Mouse (Mus musculus): ENCODE results near the gene Trim34a. TPM values are rescaled to one million over a fixed set of nuclear protein-coding genes. Genes with fewer than 3 reads are reported as not detected.
"Not testable (repeated sequence)": the region's sequence is repeated elsewhere in the genome, so short reads cannot be mapped to it uniquely, and the experiment has no call there.

Trim34a gene
- polyA plus RNA-seq, 1 experiment from 2014 or later, result 0.63 TPM

GRCm38 (mm10) chr7:104240857-104241256 is 3.4 kb upstream of the Trim34a start:
- no peak for DNase-seq (ENCODE audit: low spot score, missing footprints)
- Histone ChIP-seq H3K4me2 (no peak overlapping the region), H3K4me3 (ENCODE audit: low read depth, low read length) (no peak overlapping the region), H3K36me3 (ENCODE audit: control insufficient read depth, insufficient read depth, low read length) (no peaks in the 10 kb centered on the region), H3K27me3 (ENCODE audit: control insufficient read depth, insufficient read depth, low read length) (no peaks in the 10 kb centered on the region), H3K4me1 (ENCODE audit: control insufficient read depth, insufficient read depth, low read length) (no peaks in the 10 kb centered on the region), H3K9ac (ENCODE audit: low read length) (no peak overlapping the region), H3K27ac (ENCODE audit: low read depth, low read length) (no peak overlapping the region), H3K9me3 (ENCODE audit: control insufficient read depth, low read length) (no peaks in the 10 kb centered on the region)
- no peak for ATAC-seq (ENCODE audit: low FRiP score)

- Histone ChIP-seq H3K9me3 (ENCODE audit: control insufficient read depth, low read length) (no peaks in the 10 kb centered on the region), H3K27ac (ENCODE audit: low read depth, low read length) (no peak overlapping the region), H3K27me3 (ENCODE audit: control insufficient read depth, insufficient read depth, low read length) (no peaks in the 10 kb centered on the region), H3K36me3 (ENCODE audit: control insufficient read depth, insufficient read depth, low read length) (no peaks in the 10 kb centered on the region), H3K4me2 (no peak overlapping the region), H3K4me1 (ENCODE audit: control insufficient read depth, insufficient read depth, low read length) (no peaks in the 10 kb centered on the region), H3K9ac (ENCODE audit: low read length) (no peak overlapping the region), H3K4me3 (ENCODE audit: low read depth, low read length) (no peak overlapping the region)
- ATAC-seq (ENCODE audit: low FRiP score) (no peak), DNase-seq (ENCODE audit: low spot score, missing footprints) (no peak)
- WGBS, result 81% methylated on average over 1 of the region's 1 CpGs
These were observed 641 bp upstream of the Trim34a start for GRCm38 (mm10) chr7:104243616-104244015.

GRCm38 (mm10) chr7:104260380-104260779 is 16.1 kb downstream of the Trim34a start:
- DNase-seq (ENCODE audit: low spot score, missing footprints); H3K9me3 ChIP-seq (ENCODE audit: control insufficient read depth, low read length); H3K4me1 ChIP-seq (ENCODE audit: control insufficient read depth, insufficient read depth, low read length); H3K4me2 ChIP-seq; H3K27ac ChIP-seq (ENCODE audit: low read depth, low read length); H3K27me3 ChIP-seq (ENCODE audit: control insufficient read depth, insufficient read depth, low read length); ATAC-seq (ENCODE audit: low FRiP score); H3K9ac ChIP-seq (ENCODE audit: low read length); H3K4me3 ChIP-seq (ENCODE audit: low read depth, low read length); H3K36me3 ChIP-seq (ENCODE audit: control insufficient read depth, insufficient read depth, low read length): not testable (repeated sequence)
- WGBS, result 89% methylated on average over 4 of the region's 4 CpGs

- H3K4me1 ChIP-seq (ENCODE audit: control insufficient read depth, insufficient read depth, low read length); H3K27me3 ChIP-seq (ENCODE audit: control insufficient read depth, insufficient read depth, low read length); H3K27ac ChIP-seq (ENCODE audit: low read depth, low read length); H3K4me2 ChIP-seq; ATAC-seq (ENCODE audit: low FRiP score); H3K9me3 ChIP-seq (ENCODE audit: control insufficient read depth, low read length); H3K4me3 ChIP-seq (ENCODE audit: low read depth, low read length); DNase-seq (ENCODE audit: low spot score, missing footprints); H3K36me3 ChIP-seq (ENCODE audit: control insufficient read depth, insufficient read depth, low read length); H3K9ac ChIP-seq (ENCODE audit: low read length): not testable (repeated sequence)
- WGBS, result 90% methylated on average over 3 of the region's 5 CpGs
These were observed 21.1 kb downstream of the Trim34a start for GRCm38 (mm10) chr7:104265335-104265734.

- not testable (repeated sequence) for H3K4me1 ChIP-seq (ENCODE audit: control insufficient read depth, insufficient read depth, low read length); H3K4me3 ChIP-seq (ENCODE audit: low read depth, low read length); H3K4me2 ChIP-seq; H3K9me3 ChIP-seq (ENCODE audit: control insufficient read depth, low read length); DNase-seq (ENCODE audit: low spot score, missing footprints); ATAC-seq (ENCODE audit: low FRiP score); H3K27ac ChIP-seq (ENCODE audit: low read depth, low read length); H3K9ac ChIP-seq (ENCODE audit: low read length); H3K36me3 ChIP-seq (ENCODE audit: control insufficient read depth, insufficient read depth, low read length); H3K27me3 ChIP-seq (ENCODE audit: control insufficient read depth, insufficient read depth, low read length)
- WGBS, result 88% methylated on average over 2 of the region's 3 CpGs
These were observed 35.1 kb downstream of the Trim34a start for GRCm38 (mm10) chr7:104279361-104279760.

- DNase-seq (ENCODE audit: low spot score, missing footprints), result not testable (repeated sequence)
- peak; percentile 52; the same call in 1 of the 2 replicates for ATAC-seq (ENCODE audit: low FRiP score)
These were observed 43.6 kb downstream of the Trim34a start, which contains the start of gene Trim5 for GRCm38 (mm10) chr7:104287576-104288443. Gene Trim5, minus strand, starts transcription at chr7:104288094.

GRCm38 (mm10) chr7:104290641-104291040 is 46.4 kb downstream of the Trim34a start:
- H3K36me3 ChIP-seq (ENCODE audit: control insufficient read depth, insufficient read depth, low read length), result no peaks in the 10 kb centered on the region
- no peak overlapping the region for H3K4me3 ChIP-seq (ENCODE audit: low read depth, low read length)
- no peak for ATAC-seq (ENCODE audit: low FRiP score)
- DNase-seq (ENCODE audit: low spot score, missing footprints), result no peak
- no peaks in the 10 kb centered on the region for H3K9me3 ChIP-seq (ENCODE audit: control insufficient read depth, low read length)
- no peak overlapping the region for H3K27ac ChIP-seq (ENCODE audit: low read depth, low read length)
- no peaks in the 10 kb centered on the region for H3K27me3 ChIP-seq (ENCODE audit: control insufficient read depth, insufficient read depth, low read length)
- no peak overlapping the region for H3K9ac ChIP-seq (ENCODE audit: low read length)
- H3K4me2 ChIP-seq, result no peak overlapping the region
- no peaks in the 10 kb centered on the region for H3K4me1 ChIP-seq (ENCODE audit: control insufficient read depth, insufficient read depth, low read length)
- WGBS, result 86% methylated on average over 1 of the region's 1 CpGs

More at GRCm38 (mm10) chr7:104287576-104288443, 43.6 kb downstream of the Trim34a start, which contains the start of gene Trim5:
- H3K27me3 ChIP-seq (ENCODE audit: control insufficient read depth, insufficient read depth, low read length); H3K9ac ChIP-seq (ENCODE audit: low read length); H3K4me1 ChIP-seq (ENCODE audit: control insufficient read depth, insufficient read depth, low read length); H3K27ac ChIP-seq (ENCODE audit: low read depth, low read length); H3K9me3 ChIP-seq (ENCODE audit: control insufficient read depth, low read length); H3K4me3 ChIP-seq (ENCODE audit: low read depth, low read length); H3K36me3 ChIP-seq (ENCODE audit: control insufficient read depth, insufficient read depth, low read length); H3K4me2 ChIP-seq: not testable (repeated sequence)
- whole genome bisulfite sequencing, result 39% methylated on average over 14 of the region's 14 CpGs

- no peak overlapping the region for H3K9ac ChIP-seq (ENCODE audit: low read length)
- DNase-seq (ENCODE audit: low spot score, missing footprints) (no peak), ATAC-seq (ENCODE audit: low FRiP score) (no peak)
- WGBS, result 80% methylated on average over 5 of the region's 5 CpGs
- no peaks in the 10 kb centered on the region for H3K36me3 ChIP-seq (ENCODE audit: control insufficient read depth, insufficient read depth, low read length)
- no peak overlapping the region for H3K4me3 ChIP-seq (ENCODE audit: low read depth, low read length)
- H3K27ac ChIP-seq (ENCODE audit: low read depth, low read length), result no peak overlapping the region
- no peaks in the 10 kb centered on the region for H3K9me3 ChIP-seq (ENCODE audit: control insufficient read depth, low read length)
- no peak overlapping the region for H3K4me2 ChIP-seq
- H3K27me3 ChIP-seq (ENCODE audit: control insufficient read depth, insufficient read depth, low read length), result no peaks in the 10 kb centered on the region
- H3K4me1 ChIP-seq (ENCODE audit: control insufficient read depth, insufficient read depth, low read length), result no peaks in the 10 kb centered on the region
These were observed 47.6 kb downstream of the Trim34a start for GRCm38 (mm10) chr7:104291638-104292400.
